Mouse (Mus musculus): Measurements from ENCODE around the gene Mboat7. TPM values are rescaled to one million over a fixed set of nuclear protein-coding genes. Genes with fewer than 3 reads are reported as not detected.

Gene Mboat7
- polyA plus RNA-seq, 2 experiments, result 10.3 to 11.5 TPM

- peak overlapping the region; percentile 86 to 89 for H3K4me3 ChIP-seq (ENCODE audit: insufficient read depth in 1 of 2, low read depth in 2 of 2, low read length in 2 of 2)
- no peak for ATAC-seq (ENCODE audit: insufficient read depth)
- H3K36me3 ChIP-seq (replicated peaks; ENCODE audit: control insufficient read depth, insufficient read depth, low read depth), result peaks cover 22% of the 10 kb centered on the region
- no peak for DNase-seq (ENCODE audit: low read depth in 3 of 3, low spot score in 3 of 3)
- peak overlapping the region; percentile 93 for H3K27ac ChIP-seq
- no peaks in the 10 kb centered on the region for H3K27me3 ChIP-seq (ENCODE audit: control insufficient read depth, insufficient read depth, low read length)
- H3K4me2 ChIP-seq (ENCODE audit: low read depth), result peak overlapping the region; percentile 93
- TF ChIP-seq CTCF (IDR thresholded peaks at IDR 0.05; ENCODE audit: low read depth) (no peak), EP300 (IDR thresholded peaks at IDR 0.05; ENCODE audit: low read depth) (no peak)
- peak overlapping the region; percentile 98 for H3K9ac ChIP-seq (replicated peaks)
- peaks cover 20 to 25% of the 10 kb centered on the region in 2 experiments for H3K4me1 ChIP-seq (replicated peaks; ENCODE audit: control insufficient read depth in 2 of 2, insufficient read depth in 2 of 2, low read length in 1 of 2)
- H3K9me3 ChIP-seq (ENCODE audit: control insufficient read depth, low read length), result no peaks in the 10 kb centered on the region
- WGBS (ENCODE audit: insufficient replicate concordance), result under 1% methylated on average over 53 of the region's 58 CpGs
Observed at GRCm38 (mm10) chr7:3645488-3646025, 47.8 kb downstream of the Mboat7 start.

GRCm38 (mm10) chr7:3644672-3645487, 48.4 kb downstream of the Mboat7 start, which contains the start of gene Cnot3:
Cnot3 (plus strand) TSS chr7:3645268.
- DNase-seq (ENCODE audit: low read depth in 3 of 3, low spot score in 3 of 3) (peak; percentile 99), ATAC-seq (ENCODE audit: insufficient read depth) (peak; percentile 96)
- H3K4me3 ChIP-seq (ENCODE audit: insufficient read depth in 1 of 2, low read depth in 2 of 2, low read length in 2 of 2), result peak within 1 kb of the TSS; percentile 86 to 89
- H3K9me3 ChIP-seq (ENCODE audit: control insufficient read depth, low read length), result no peaks in the 10 kb centered on the region
- TF ChIP-seq EP300 (IDR thresholded peaks at IDR 0.05; ENCODE audit: low read depth), result peak; percentile 61
- no peak for TF ChIP-seq CTCF (IDR thresholded peaks at IDR 0.05; ENCODE audit: low read depth)
- under 1% methylated on average over 50 of the region's 58 CpGs for WGBS (ENCODE audit: insufficient replicate concordance)
- H3K9ac ChIP-seq (replicated peaks), result peak within 1 kb of the TSS; percentile 98
- peak within 1 kb of the TSS; percentile 93 for H3K27ac ChIP-seq
- peaks cover 20 to 25% of the 10 kb centered on the region in 2 experiments for H3K4me1 ChIP-seq (replicated peaks; ENCODE audit: control insufficient read depth in 2 of 2, insufficient read depth in 2 of 2, low read length in 1 of 2)
- H3K36me3 ChIP-seq (replicated peaks; ENCODE audit: control insufficient read depth, insufficient read depth, low read depth), result peaks cover 20% of the 10 kb centered on the region
- no peaks in the 10 kb centered on the region for H3K27me3 ChIP-seq (ENCODE audit: control insufficient read depth, insufficient read depth, low read length)
- H3K4me2 ChIP-seq (ENCODE audit: low read depth), result peak within 1 kb of the TSS; percentile 93

GRCm38 (mm10) chr7:3644348-3644671, 49.0 kb downstream of the Mboat7 start:
- Histone ChIP-seq H3K36me3 (replicated peaks; ENCODE audit: control insufficient read depth, insufficient read depth, low read depth) (peaks cover 20% of the 10 kb centered on the region), H3K9ac (replicated peaks) (0 out of 2 replicates have a peak overlapping the region, but pooled peaks have one; percentile 28), H3K27ac (peak overlapping the region; percentile 88), H3K4me3 (ENCODE audit: insufficient read depth in 1 of 2, low read depth in 2 of 2, low read length in 2 of 2) (peak overlapping the region; percentile 57 to 89), H3K4me2 (ENCODE audit: low read depth) (peak overlapping the region; percentile 78), H3K9me3 (ENCODE audit: control insufficient read depth, low read length) (no peaks in the 10 kb centered on the region), H3K27me3 (ENCODE audit: control insufficient read depth, insufficient read depth, low read length) (no peaks in the 10 kb centered on the region), H3K4me1 (replicated peaks; ENCODE audit: control insufficient read depth in 2 of 2, insufficient read depth in 2 of 2, low read length in 1 of 2) (peaks cover 20 to 25% of the 10 kb centered on the region in 2 experiments)
- WGBS (ENCODE audit: insufficient replicate concordance), result under 1% methylated on average over 11 of the region's 11 CpGs
- ATAC-seq (ENCODE audit: insufficient read depth), result no peak
- TF ChIP-seq CTCF (IDR thresholded peaks at IDR 0.05; ENCODE audit: low read depth) (no peak), EP300 (IDR thresholded peaks at IDR 0.05; ENCODE audit: low read depth) (no peak)
- no peak for DNase-seq (ENCODE audit: low read depth in 3 of 3, low spot score in 3 of 3)

GRCm38 (mm10) chr7:3643843-3644242, 49.5 kb downstream of the Mboat7 start:
- H3K4me1 ChIP-seq (replicated peaks; ENCODE audit: control insufficient read depth in 2 of 2, insufficient read depth in 2 of 2, low read length in 1 of 2), result peaks cover 20 to 25% of the 10 kb centered on the region in 2 experiments
- no peak for DNase-seq (ENCODE audit: low read depth in 3 of 3, low spot score in 3 of 3)
- no peak for ATAC-seq (ENCODE audit: insufficient read depth)
- no peaks in the 10 kb centered on the region for H3K27me3 ChIP-seq (ENCODE audit: control insufficient read depth, insufficient read depth, low read length)
- WGBS (ENCODE audit: insufficient replicate concordance), result 15% methylated on average over 9 of the region's 9 CpGs
- no peaks in the 10 kb centered on the region for H3K9me3 ChIP-seq (ENCODE audit: control insufficient read depth, low read length)
- peak overlapping the region; percentile 78 for H3K4me2 ChIP-seq (ENCODE audit: low read depth)
- H3K36me3 ChIP-seq (replicated peaks; ENCODE audit: control insufficient read depth, insufficient read depth, low read depth), result peaks cover 21% of the 10 kb centered on the region
- H3K4me3 ChIP-seq (ENCODE audit: insufficient read depth in 1 of 2, low read depth in 2 of 2, low read length in 2 of 2), result peak overlapping the region; percentile 57 to 89; a peak in 3 of 4 replicates
- peak overlapping the region; percentile 88 for H3K27ac ChIP-seq
- H3K9ac ChIP-seq (replicated peaks), result 0 out of 2 replicates have a peak overlapping the region, but pooled peaks have one; percentile 28
- no peak for TF ChIP-seq CTCF (IDR thresholded peaks at IDR 0.05; ENCODE audit: low read depth)
- no peak for TF ChIP-seq EP300 (IDR thresholded peaks at IDR 0.05; ENCODE audit: low read depth)

- Histone ChIP-seq H3K27ac (no peak overlapping the region), H3K9me3 (ENCODE audit: control insufficient read depth, low read length) (no peaks in the 10 kb centered on the region), H3K4me2 (ENCODE audit: low read depth) (peak overlapping the region; percentile 78), H3K4me1 (replicated peaks; ENCODE audit: control insufficient read depth in 2 of 2, insufficient read depth in 2 of 2, low read length in 1 of 2) (peaks cover 20 to 25% of the 10 kb centered on the region in 2 experiments), H3K27me3 (ENCODE audit: control insufficient read depth, insufficient read depth, low read length) (no peaks in the 10 kb centered on the region), H3K36me3 (replicated peaks; ENCODE audit: control insufficient read depth, insufficient read depth, low read depth) (peaks cover 21% of the 10 kb centered on the region), H3K4me3 (ENCODE audit: insufficient read depth in 1 of 2, low read depth in 2 of 2, low read length in 2 of 2) (no peak overlapping the region), H3K9ac (replicated peaks) (no peak overlapping the region)
- TF ChIP-seq CTCF (IDR thresholded peaks at IDR 0.05; ENCODE audit: low read depth) (no peak), EP300 (IDR thresholded peaks at IDR 0.05; ENCODE audit: low read depth) (no peak)
- no peak for DNase-seq (ENCODE audit: low read depth in 3 of 3, low spot score in 3 of 3)
- no peak for ATAC-seq (ENCODE audit: insufficient read depth)
- 36% methylated on average over 5 of the region's 5 CpGs for WGBS (ENCODE audit: insufficient replicate concordance)
Observed at GRCm38 (mm10) chr7:3643412-3643811, 49.9 kb downstream of the Mboat7 start.

Measured in liver, embryonic 14.5 days (tissue).